Mouse (Mus musculus) neural tube, embryonic 11.5 days (tissue): ENCODE measurements around the gene Cerkl. TPM values are rescaled to one million over a fixed set of nuclear protein-coding genes. Genes with fewer than 3 reads are reported as not detected.

Source experiments
- ATAC-seq: fragments of 200-750 bp; cut with Nextera tagmentation; 2 replicates; pipeline ENCODE4 v1.8.0; 2017; ENCODE audit warnings: moderate number of reproducible peaks, mild to moderate bottlenecking, moderate TSS enrichment, moderate library complexity; ENCODE audit not compliant: insufficient read depth, low FRiP score, low TSS enrichment
- DNase-seq: peaks from one replicate; pipeline ENCODE4 v3.0.0-alpha.2; 2015; ENCODE audit warnings: low spot score
- H3K27ac ChIP-seq: fragments of 300-500 bp; sonication (generic); 2 replicates; pipeline ENCODE4 v1.5.1; 2014; ENCODE audit warnings: low read depth, mild to moderate bottlenecking, low read length
- H3K27me3 ChIP-seq: fragments of 300-500 bp; sonication (generic); 2 replicates; pipeline ENCODE4 v1.6.1; 2014; ENCODE audit warnings: mild to moderate bottlenecking, low read length, mixed read lengths; ENCODE audit not compliant: control insufficient read depth, insufficient read depth
- H3K36me3 ChIP-seq: fragments of 300-500 bp; sonication (generic); 2 replicates; pipeline ENCODE4 v1.6.1; 2014; ENCODE audit warnings: mild to moderate bottlenecking, low read length, moderate library complexity, mixed read lengths; ENCODE audit not compliant: control insufficient read depth, insufficient read depth
- H3K4me1 ChIP-seq: fragments of 300-500 bp; sonication (generic); 2 replicates; pipeline ENCODE4 v1.6.1; 2014; ENCODE audit warnings: low read length, mixed read lengths; ENCODE audit not compliant: control insufficient read depth, insufficient read depth
- H3K4me2 ChIP-seq: fragments of 300-500 bp; sonication (generic); 2 replicates; pipeline ENCODE4 v1.6.1; 2014; ENCODE audit warnings: low read depth, mild to moderate bottlenecking, moderate library complexity
- H3K4me3 ChIP-seq: fragments of 300-500 bp; sonication (generic); 2 replicates; pipeline ENCODE4 v1.5.1; 2014; ENCODE audit warnings: low read depth, low read length
- H3K9ac ChIP-seq: fragments of 300-500 bp; sonication (generic); 2 replicates; pipeline ENCODE4 v1.6.1; 2014; ENCODE audit warnings: mild to moderate bottlenecking, low read length
- H3K9me3 ChIP-seq: fragments of 300-500 bp; sonication (generic); 2 replicates; pipeline ENCODE4 v1.6.1; 2016; ENCODE audit warnings: low read length; ENCODE audit not compliant: control insufficient read depth
- WGBS: fragments of 180-500 bp; shearing (Covaris S2); extraction: QIAGEN DNeasy Blood & Tissue Kit; methylation state at CpG from one replicate; pipeline ENCODE4 v1.1.7; 2014; 5-methylcytosine and 5-hydroxymethylcytosine counted together
- polyA plus RNA-seq: library from polyadenylated mRNA; unstranded; fragments of >200 nt; fragmentation: Nextera tagmentation; extraction: Ambion mirVana; gene quantifications from 2 replicates; pipeline ENCODE4 v1.2.1, GENCODE M21; 2014

The Cerkl gene
- polyA plus RNA-seq, 1 experiment from 2014 or later = 6.2 TPM

GRCm38 (mm10) chr2:79316182-79316880 lies 140.3 kb downstream of the Cerkl start:
- no peaks in the 10 kb centered on the region for H3K27me3 ChIP-seq
- no peak overlapping the region for H3K27ac ChIP-seq
- no peaks in the 10 kb centered on the region for H3K36me3 ChIP-seq
- DNase-seq (no peak), ATAC-seq (no peak)
- no peak overlapping the region for H3K4me3 ChIP-seq
- no peaks in the 10 kb centered on the region for H3K4me1 ChIP-seq
- H3K4me2 ChIP-seq = no peak overlapping the region
- WGBS = 95% methylated on average over 9 of the region's 9 CpGs
- no peaks in the 10 kb centered on the region for H3K9me3 ChIP-seq
- H3K9ac ChIP-seq = no peak overlapping the region

- H3K9ac ChIP-seq = no peak overlapping the region
- DNase-seq = no peak
- H3K9me3 ChIP-seq = no peaks in the 10 kb centered on the region
- no peaks in the 10 kb centered on the region for H3K4me1 ChIP-seq
- ATAC-seq = no peak
- no peak overlapping the region for H3K4me3 ChIP-seq
- no peaks in the 10 kb centered on the region for H3K27me3 ChIP-seq
- no peak overlapping the region for H3K27ac ChIP-seq
- no peaks in the 10 kb centered on the region for H3K36me3 ChIP-seq
- 91% methylated on average over 4 of the region's 4 CpGs for WGBS
- H3K4me2 ChIP-seq = no peak overlapping the region
These were observed 141.5 kb downstream of the Cerkl start for GRCm38 (mm10) chr2:79315108-79315507.

GRCm38 (mm10) chr2:79312499-79312898 lies 144.1 kb downstream of the Cerkl start:
- Histone ChIP-seq H3K9me3 (no peaks in the 10 kb centered on the region), H3K9ac (no peak overlapping the region), H3K27me3 (no peaks in the 10 kb centered on the region), H3K36me3 (no peaks in the 10 kb centered on the region), H3K4me1 (no peaks in the 10 kb centered on the region), H3K4me3 (no peak overlapping the region), H3K27ac (no peak overlapping the region), H3K4me2 (no peak overlapping the region)
- DNase-seq = no peak
- WGBS = 88% methylated on average over 4 of the region's 4 CpGs
- ATAC-seq = no peak

GRCm38 (mm10) chr2:79309454-79310118 lies 147.0 kb downstream of the Cerkl start:
- ATAC-seq (no peak), DNase-seq (no peak)
- H3K4me2 ChIP-seq = no peak overlapping the region
- H3K4me1 ChIP-seq = no peaks in the 10 kb centered on the region
- H3K4me3 ChIP-seq = no peak overlapping the region
- H3K36me3 ChIP-seq = no peaks in the 10 kb centered on the region
- no peaks in the 10 kb centered on the region for H3K9me3 ChIP-seq
- H3K9ac ChIP-seq = no peak overlapping the region
- 94% methylated on average over 13 of the region's 13 CpGs for WGBS
- H3K27me3 ChIP-seq = no peaks in the 10 kb centered on the region
- H3K27ac ChIP-seq = no peak overlapping the region

- no peak overlapping the region for H3K4me2 ChIP-seq
- DNase-seq (no peak), ATAC-seq (no peak)
- 78% methylated on average over 4 of the region's 4 CpGs for WGBS
- H3K36me3 ChIP-seq = no peaks in the 10 kb centered on the region
- no peaks in the 10 kb centered on the region for H3K4me1 ChIP-seq
- no peaks in the 10 kb centered on the region for H3K27me3 ChIP-seq
- no peaks in the 10 kb centered on the region for H3K9me3 ChIP-seq
- no peak overlapping the region for H3K9ac ChIP-seq
- no peak overlapping the region for H3K4me3 ChIP-seq
- H3K27ac ChIP-seq = no peak overlapping the region
These were observed 149.0 kb downstream of the Cerkl start for GRCm38 (mm10) chr2:79307549-79307948.

- H3K4me1 ChIP-seq = no peaks in the 10 kb centered on the region
- H3K36me3 ChIP-seq = no peaks in the 10 kb centered on the region
- H3K4me3 ChIP-seq = no peak overlapping the region
- H3K27ac ChIP-seq = no peak overlapping the region
- no peaks in the 10 kb centered on the region for H3K27me3 ChIP-seq
- no peaks in the 10 kb centered on the region for H3K9me3 ChIP-seq
- ATAC-seq (no peak), DNase-seq (no peak)
- no peak overlapping the region for H3K4me2 ChIP-seq
- H3K9ac ChIP-seq = no peak overlapping the region
These were observed 154.2 kb downstream of the Cerkl start for GRCm38 (mm10) chr2:79302398-79302797.

- no peak overlapping the region for H3K4me3 ChIP-seq
- no peak overlapping the region for H3K27ac ChIP-seq
- no peaks in the 10 kb centered on the region for H3K36me3 ChIP-seq
- ATAC-seq (no peak), DNase-seq (no peak)
- 62% methylated on average over 6 of the region's 6 CpGs for WGBS
- no peaks in the 10 kb centered on the region for H3K27me3 ChIP-seq
- no peak overlapping the region for H3K9ac ChIP-seq
- H3K4me2 ChIP-seq = no peak overlapping the region
- no peaks in the 10 kb centered on the region for H3K4me1 ChIP-seq
- H3K9me3 ChIP-seq = no peaks in the 10 kb centered on the region
These were observed 164.2 kb downstream of the Cerkl start for GRCm38 (mm10) chr2:79292431-79292830.

- 57% methylated on average over 8 of the region's 8 CpGs for WGBS
- DNase-seq = no peak
These were observed 164.7 kb downstream of the Cerkl start for GRCm38 (mm10) chr2:79291922-79292321.

GRCm38 (mm10) chr2:79290149-79290548 lies 166.4 kb downstream of the Cerkl start:
- DNase-seq = no peak
- Histone ChIP-seq H3K4me1 (no peaks in the 10 kb centered on the region), H3K9me3 (no peaks in the 10 kb centered on the region), H3K27ac (no peak overlapping the region), H3K4me2 (no peak overlapping the region), H3K9ac (no peak overlapping the region), H3K27me3 (no peaks in the 10 kb centered on the region), H3K36me3 (no peaks in the 10 kb centered on the region), H3K4me3 (no peak overlapping the region)
- no peak for ATAC-seq
- 81% methylated on average over 1 of the region's 1 CpGs for WGBS

More at GRCm38 (mm10) chr2:79291922-79292321, 164.7 kb downstream of the Cerkl start:
- Histone ChIP-seq H3K4me1 (no peaks in the 10 kb centered on the region), H3K27me3 (no peaks in the 10 kb centered on the region), H3K27ac (no peak overlapping the region), H3K9ac (no peak overlapping the region), H3K36me3 (no peaks in the 10 kb centered on the region), H3K4me3 (no peak overlapping the region), H3K4me2 (no peak overlapping the region), H3K9me3 (no peaks in the 10 kb centered on the region)
- no peak for ATAC-seq
